Mouse (Mus musculus): ENCODE data around the gene Spata32.

- TF ChIP-seq CTCF (IDR thresholded peaks at IDR 0.05): no peak
- TF ChIP-seq EP300 (IDR thresholded peaks at IDR 0.05): no peak
These were observed 3.2 kb upstream of the Spata32 start for GRCm38 (mm10) chr11:103221437-103221836.

Measured in lung, postnatal 0 days (tissue).